Mouse (Mus musculus): ENCODE results near the gene Gpr50.

- TF ChIP-seq CTCF (IDR thresholded peaks at IDR 0.05; ENCODE audit: low read depth, low read length) (no peak), GATA2 (IDR thresholded peaks at IDR 0.05; ENCODE audit: borderline replicate concordance, low read depth, low read length) (no peak), GATA1 (IDR thresholded peaks at IDR 0.05; ENCODE audit: borderline replicate concordance, low read length) (no peak)
Observed at GRCm38 (mm10) chrX:71661794-71662193, 1.7 kb upstream of the Gpr50 start.

Data from G1E (cell line).